Mouse (Mus musculus) monocyte, adult 5-6 weeks (primary cell): ENCODE results near the gene Gmfb. TPM values are rescaled to one million over a fixed set of nuclear protein-coding genes. Genes with fewer than 3 reads are reported as not detected.

Experiments
- ATAC-seq: fragments of 153-309, 156-312 bp; replicated peaks from 2 replicates; pipeline ENCODE4 v1.8.0; 2017; ENCODE audit warnings: mild to moderate bottlenecking; ENCODE audit not compliant: low TSS enrichment, insufficient number of reproducible peaks, severe bottlenecking, poor library complexity, low FRiP score
- total RNA-seq: library from RNA; stranded (forward); fragments of 200-1000, 200-491, 200-594 nt; gene quantifications from 3 replicates; pipeline ENCODE4 v1.2.3, GENCODE M21; 2017

Gene Gmfb
- total RNA-seq, 1 experiment from 2014 or later = 133 TPM

DNA sequence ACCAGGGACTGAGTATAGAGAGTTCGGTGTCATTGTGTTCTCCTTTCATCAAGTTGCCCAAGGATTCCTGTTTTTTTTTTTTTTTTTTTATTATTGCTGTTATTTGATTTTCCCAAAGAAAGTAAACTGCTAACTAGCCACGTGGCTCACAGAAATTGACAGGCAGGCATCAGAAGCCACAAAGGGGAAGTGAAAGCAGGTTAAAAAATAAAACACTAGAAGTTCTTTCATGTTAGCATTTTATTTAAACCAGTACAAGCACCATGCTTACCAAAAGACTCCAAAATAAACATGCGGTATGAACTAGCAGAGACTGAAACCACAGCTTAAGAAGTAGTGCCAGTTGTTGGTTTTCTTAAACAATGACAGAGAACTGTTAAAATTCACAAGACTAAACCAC is 14.1 kb downstream of the Gmfb start:
- ATAC-seq = peak; percentile 67

- no peak for ATAC-seq
Observed at GRCm38 (mm10) chr14:46806186-46806585, 15.9 kb downstream of the Gmfb start.

DNA sequence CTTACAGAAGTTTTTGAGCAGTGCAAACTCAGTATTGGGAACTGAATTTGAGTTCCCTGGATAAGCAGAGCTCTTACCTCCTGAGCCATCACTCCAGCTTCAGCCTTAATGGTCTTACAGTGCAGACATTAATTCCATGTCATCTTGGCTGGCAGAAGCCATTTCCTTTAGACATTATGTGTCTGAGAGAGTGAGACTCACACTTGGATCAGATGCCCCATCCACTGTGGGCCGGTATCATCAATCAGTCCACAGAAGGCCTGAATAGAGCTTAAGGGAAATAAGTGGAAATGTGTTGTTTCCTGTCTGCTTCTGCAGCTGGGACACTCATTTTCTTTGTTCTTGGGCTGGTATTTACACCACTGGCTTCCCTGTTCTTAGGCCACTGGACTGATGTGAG is 18.3 kb downstream of the Gmfb start:
- ATAC-seq = no peak

DNA sequence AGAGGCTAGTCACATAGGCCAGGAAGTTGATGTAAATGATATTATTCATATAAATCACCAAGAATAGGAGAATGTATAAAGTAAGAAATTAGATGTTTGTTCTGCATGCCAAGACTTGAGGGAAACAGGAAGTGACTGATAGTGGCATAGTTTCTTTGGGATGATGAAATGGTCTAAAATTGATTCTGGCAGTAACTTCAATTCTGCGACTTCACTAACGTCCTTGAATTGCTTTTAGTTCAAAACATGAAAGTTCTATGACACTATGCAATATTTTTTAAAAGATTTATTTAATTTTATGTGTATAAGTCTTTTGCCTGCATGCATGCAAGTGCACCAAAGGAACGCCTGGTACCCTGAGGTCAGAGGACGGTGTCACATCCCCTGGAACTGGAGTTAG is 18.8 kb downstream of the Gmfb start:
- ATAC-seq = no peak

GRCm38 (mm10) chr14:46800684-46801345 is 21.2 kb downstream of the Gmfb start:
- ATAC-seq = no peak

DNA sequence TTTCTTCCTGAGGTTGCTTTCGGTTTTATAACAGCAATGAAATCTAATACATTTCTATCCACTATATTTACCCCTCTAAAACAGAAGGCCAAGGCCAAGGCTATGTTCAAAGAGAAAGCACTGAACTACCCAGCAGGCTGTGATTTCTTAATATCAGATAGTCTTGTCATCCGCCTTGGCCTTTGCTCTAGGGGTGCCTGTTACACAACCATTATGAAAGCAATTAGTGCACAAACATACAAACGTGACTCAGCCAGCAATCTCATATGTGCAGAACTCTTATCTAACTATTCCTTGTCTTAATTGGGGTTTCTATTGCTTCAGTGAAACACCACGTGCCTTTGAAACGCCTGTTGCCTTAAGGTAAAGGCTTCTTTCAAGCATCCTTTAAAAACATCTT is 27.9 kb downstream of the Gmfb start:
- ATAC-seq = no peak

- ATAC-seq = no peak
Observed at GRCm38 (mm10) chr14:46790723-46791122, 31.3 kb downstream of the Gmfb start.

DNA sequence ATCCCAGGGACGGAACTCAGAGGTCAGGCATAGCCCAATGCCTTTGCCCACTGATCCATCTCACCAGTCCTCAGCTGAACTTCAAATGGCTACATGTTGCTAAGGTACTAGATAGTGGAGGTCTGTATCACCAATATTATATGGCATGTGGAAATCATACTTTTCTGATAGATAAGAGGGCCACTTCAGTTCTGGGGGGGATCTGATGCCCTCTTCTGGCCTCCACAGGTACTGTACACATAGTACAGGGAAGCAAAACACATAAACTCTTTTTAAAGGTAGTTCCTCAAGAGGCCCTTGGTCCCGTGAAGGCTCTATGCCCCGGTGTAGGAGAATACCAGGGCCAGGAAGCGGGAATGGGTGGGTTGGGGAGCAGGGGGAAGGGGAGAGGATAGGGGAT is 31.7 kb downstream of the Gmfb start:
- no peak; the same call in 1 of the 2 replicates for ATAC-seq

- no peak for ATAC-seq
Observed at GRCm38 (mm10) chr14:46788505-46788901, 33.5 kb downstream of the Gmfb start.

GRCm38 (mm10) chr14:46787787-46788504 is 34.1 kb downstream of the Gmfb start, which contains the start of gene Cnih1:
Cnih1 (minus strand) TSS chr14:46788411.
- peak; percentile 92 for ATAC-seq

- no peak for ATAC-seq
Observed at GRCm38 (mm10) chr14:46787454-46787786, 34.6 kb downstream of the Gmfb start.

GRCm38 (mm10) chr14:46785247-46785646 is 36.8 kb downstream of the Gmfb start:
- no peak for ATAC-seq

- ATAC-seq = no peak
Observed at GRCm38 (mm10) chr14:46783327-46783926, 38.6 kb downstream of the Gmfb start.

DNA sequence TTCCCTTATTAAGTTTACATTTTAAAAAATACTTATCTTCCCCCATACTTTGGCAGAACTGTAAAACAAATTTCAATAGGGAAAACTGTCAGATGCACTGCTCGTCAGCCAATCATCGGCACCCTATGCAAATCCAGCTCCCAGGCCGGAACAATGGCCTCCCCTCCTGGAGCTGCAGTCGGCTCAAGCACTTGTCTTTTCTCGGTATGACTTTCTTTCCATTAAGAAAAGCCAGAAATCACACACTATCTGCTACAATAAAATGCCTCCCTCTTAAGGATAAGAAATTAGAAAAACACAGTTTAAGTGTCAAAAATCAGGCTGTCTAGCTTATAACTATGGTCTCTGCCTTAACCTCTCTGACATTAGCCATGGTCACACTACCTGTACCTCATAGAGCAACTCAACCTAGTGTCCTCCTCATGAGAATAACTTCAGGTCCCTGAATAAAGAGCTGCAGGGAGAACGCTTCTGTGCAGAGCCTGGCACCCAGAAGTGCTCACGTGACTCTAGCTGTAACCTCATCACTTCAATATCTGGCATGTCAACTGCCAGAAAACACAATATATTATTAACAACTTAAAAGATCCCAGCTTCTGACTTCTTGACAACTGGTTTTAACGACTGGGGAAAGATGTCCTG is 39.7 kb downstream of the Gmfb start:
- ATAC-seq = no peak

GRCm38 (mm10) chr14:46781086-46781485 is 41.0 kb downstream of the Gmfb start:
- ATAC-seq = no peak

GRCm38 (mm10) chr14:46779217-46779616 is 42.8 kb downstream of the Gmfb start:
- ATAC-seq = no peak

GRCm38 (mm10) chr14:46778756-46779155 is 43.3 kb downstream of the Gmfb start:
- no peak for ATAC-seq

DNA sequence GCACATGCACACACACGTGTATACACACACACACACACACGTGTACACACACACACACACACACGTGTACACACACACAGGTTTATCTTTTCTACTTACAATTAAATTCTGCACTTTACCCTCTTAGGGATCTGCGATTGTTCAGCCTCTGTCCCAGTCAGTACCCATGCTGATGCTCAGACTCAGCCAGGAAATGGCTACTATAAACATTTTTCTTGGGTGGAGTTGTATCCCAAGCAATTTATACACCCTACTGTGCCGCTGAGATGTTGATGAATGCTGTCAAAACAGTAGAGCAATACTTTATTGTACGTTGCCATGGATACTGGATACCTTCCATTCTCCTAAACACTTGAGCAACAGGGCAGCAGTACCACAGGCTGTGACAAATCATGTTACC is 52.0 kb downstream of the Gmfb start:
- no peak for ATAC-seq

- no peak for ATAC-seq
Observed at GRCm38 (mm10) chr14:46767116-46767515, 54.9 kb downstream of the Gmfb start.

- ATAC-seq = no peak
Observed at GRCm38 (mm10) chr14:46761186-46761585, 60.9 kb downstream of the Gmfb start.
